Mouse (Mus musculus): Measurements from ENCODE around the gene Rcn3. TPM values are rescaled to one million over a fixed set of nuclear protein-coding genes. Genes with fewer than 3 reads are reported as not detected.
A peak's percentile ranks its signal among the peaks of the same experiment; 100 is the strongest.

Gene Rcn3
- polyA plus RNA-seq, 1 experiment, result 10.4 TPM

GRCm38 (mm10) chr7:45135370-45135769, 43.3 kb upstream of the Rcn3 start:
- no peak for TF ChIP-seq POLR2A (IDR thresholded peaks at IDR 0.05; ENCODE audit: control insufficient read depth, low read depth, low read length)
- no peak for TF ChIP-seq CTCF (IDR thresholded peaks at IDR 0.05; ENCODE audit: control insufficient read depth, insufficient read depth, insufficient replicate concordance, low read depth, low read length)
- Histone ChIP-seq H3K27me3 (ENCODE audit: control insufficient read depth, insufficient read depth, low read length) (no peaks in the 10 kb centered on the region), H3K36me3 (ENCODE audit: control insufficient read depth, insufficient read depth, low read length) (no peaks in the 10 kb centered on the region), H3K4me3 (ENCODE audit: control insufficient read depth, low read depth, low read length) (no peak overlapping the region), H3K4me1 (ENCODE audit: control insufficient read depth, insufficient read depth, low read length) (peaks cover 11% of the 10 kb centered on the region), H3K27ac (ENCODE audit: control insufficient read depth, insufficient read depth, low read depth, low read length) (no peak overlapping the region)

- Histone ChIP-seq H3K36me3 (ENCODE audit: control insufficient read depth, insufficient read depth, low read length) (no peaks in the 10 kb centered on the region), H3K4me1 (ENCODE audit: control insufficient read depth, insufficient read depth, low read length) (peaks cover 15% of the 10 kb centered on the region), H3K4me3 (ENCODE audit: control insufficient read depth, low read depth, low read length) (no peak overlapping the region), H3K27ac (ENCODE audit: control insufficient read depth, insufficient read depth, low read depth, low read length) (no peak overlapping the region), H3K27me3 (ENCODE audit: control insufficient read depth, insufficient read depth, low read length) (no peaks in the 10 kb centered on the region)
- TF ChIP-seq CTCF (IDR thresholded peaks at IDR 0.05; ENCODE audit: control insufficient read depth, insufficient read depth, insufficient replicate concordance, low read depth, low read length) (no peak), POLR2A (IDR thresholded peaks at IDR 0.05; ENCODE audit: control insufficient read depth, low read depth, low read length) (no peak)
Observed at GRCm38 (mm10) chr7:45134544-45135026, 42.6 kb upstream of the Rcn3 start.

- no peak for TF ChIP-seq CTCF (IDR thresholded peaks at IDR 0.05; ENCODE audit: control insufficient read depth, insufficient read depth, insufficient replicate concordance, low read depth, low read length)
- TF ChIP-seq POLR2A (IDR thresholded peaks at IDR 0.05; ENCODE audit: control insufficient read depth, low read depth, low read length), result no peak
- no peaks in the 10 kb centered on the region for H3K27me3 ChIP-seq (ENCODE audit: control insufficient read depth, insufficient read depth, low read length)
- H3K4me3 ChIP-seq (ENCODE audit: control insufficient read depth, low read depth, low read length), result no peak overlapping the region
- H3K36me3 ChIP-seq (ENCODE audit: control insufficient read depth, insufficient read depth, low read length), result no peaks in the 10 kb centered on the region
- H3K4me1 ChIP-seq (ENCODE audit: control insufficient read depth, insufficient read depth, low read length), result peaks cover 15% of the 10 kb centered on the region
- H3K27ac ChIP-seq (ENCODE audit: control insufficient read depth, insufficient read depth, low read depth, low read length), result no peak overlapping the region
Observed at GRCm38 (mm10) chr7:45133446-45134159, 41.6 kb upstream of the Rcn3 start.

- Histone ChIP-seq H3K4me3 (ENCODE audit: control insufficient read depth, low read depth, low read length) (no peak overlapping the region), H3K4me1 (ENCODE audit: control insufficient read depth, insufficient read depth, low read length) (peaks cover 20% of the 10 kb centered on the region), H3K36me3 (ENCODE audit: control insufficient read depth, insufficient read depth, low read length) (no peaks in the 10 kb centered on the region), H3K27me3 (ENCODE audit: control insufficient read depth, insufficient read depth, low read length) (no peaks in the 10 kb centered on the region), H3K27ac (ENCODE audit: control insufficient read depth, insufficient read depth, low read depth, low read length) (no peak overlapping the region)
- TF ChIP-seq POLR2A (IDR thresholded peaks at IDR 0.05; ENCODE audit: control insufficient read depth, low read depth, low read length) (no peak), CTCF (IDR thresholded peaks at IDR 0.05; ENCODE audit: control insufficient read depth, insufficient read depth, insufficient replicate concordance, low read depth, low read length) (no peak)
Observed at GRCm38 (mm10) chr7:45131850-45132249, 39.8 kb upstream of the Rcn3 start.

- H3K27ac ChIP-seq (ENCODE audit: control insufficient read depth, insufficient read depth, low read depth, low read length), result peak overlapping the region; percentile 95
- TF ChIP-seq POLR2A (IDR thresholded peaks at IDR 0.05; ENCODE audit: control insufficient read depth, low read depth, low read length) (no peak), CTCF (IDR thresholded peaks at IDR 0.05; ENCODE audit: control insufficient read depth, insufficient read depth, insufficient replicate concordance, low read depth, low read length) (no peak)
- H3K27me3 ChIP-seq (ENCODE audit: control insufficient read depth, insufficient read depth, low read length), result no peaks in the 10 kb centered on the region
- peak overlapping the region; percentile 89 for H3K4me3 ChIP-seq (ENCODE audit: control insufficient read depth, low read depth, low read length)
- peaks cover 20% of the 10 kb centered on the region for H3K4me1 ChIP-seq (ENCODE audit: control insufficient read depth, insufficient read depth, low read length)
- H3K36me3 ChIP-seq (ENCODE audit: control insufficient read depth, insufficient read depth, low read length), result no peaks in the 10 kb centered on the region
Observed at GRCm38 (mm10) chr7:45129776-45130512, 37.9 kb upstream of the Rcn3 start.

GRCm38 (mm10) chr7:45129318-45129717, 37.3 kb upstream of the Rcn3 start:
- no peak; the same call in 1 of the 2 replicates for TF ChIP-seq POLR2A (IDR thresholded peaks at IDR 0.05; ENCODE audit: control insufficient read depth, low read depth, low read length)
- no peak for TF ChIP-seq CTCF (IDR thresholded peaks at IDR 0.05; ENCODE audit: control insufficient read depth, insufficient read depth, insufficient replicate concordance, low read depth, low read length)
- peak overlapping the region; percentile 95 for H3K27ac ChIP-seq (ENCODE audit: control insufficient read depth, insufficient read depth, low read depth, low read length)
- peak overlapping the region; percentile 89 for H3K4me3 ChIP-seq (ENCODE audit: control insufficient read depth, low read depth, low read length)
- no peaks in the 10 kb centered on the region for H3K36me3 ChIP-seq (ENCODE audit: control insufficient read depth, insufficient read depth, low read length)
- peaks cover 14% of the 10 kb centered on the region for H3K4me1 ChIP-seq (ENCODE audit: control insufficient read depth, insufficient read depth, low read length)
- no peaks in the 10 kb centered on the region for H3K27me3 ChIP-seq (ENCODE audit: control insufficient read depth, insufficient read depth, low read length)

GRCm38 (mm10) chr7:45128624-45129246, 36.7 kb upstream of the Rcn3 start, which contains the start of gene Rpl13a:
Gene Rpl13a, minus strand, starts transcription at chr7:45128761.
- Histone ChIP-seq H3K36me3 (ENCODE audit: control insufficient read depth, insufficient read depth, low read length) (no peaks in the 10 kb centered on the region), H3K27me3 (ENCODE audit: control insufficient read depth, insufficient read depth, low read length) (no peaks in the 10 kb centered on the region), H3K4me1 (ENCODE audit: control insufficient read depth, insufficient read depth, low read length) (peaks cover 12% of the 10 kb centered on the region), H3K27ac (ENCODE audit: control insufficient read depth, insufficient read depth, low read depth, low read length) (peak within 1 kb of the TSS; percentile 96), H3K4me3 (ENCODE audit: control insufficient read depth, low read depth, low read length) (peak within 1 kb of the TSS; percentile 89)
- peak; percentile 94 for TF ChIP-seq POLR2A (IDR thresholded peaks at IDR 0.05; ENCODE audit: control insufficient read depth, low read depth, low read length)
- peak; percentile 66; the same call in 1 of the 2 replicates for TF ChIP-seq CTCF (IDR thresholded peaks at IDR 0.05; ENCODE audit: control insufficient read depth, insufficient read depth, insufficient replicate concordance, low read depth, low read length)

All from testis, adult 2 months (tissue).